Mouse (Mus musculus) midbrain, embryonic 11.5 days (tissue): ENCODE results near the gene Rwdd2b. TPM values are rescaled to one million over a fixed set of nuclear protein-coding genes. Genes with fewer than 3 reads are reported as not detected.

Experiments
- polyA plus RNA-seq: library from polyadenylated mRNA; unstranded; fragments of >200 nt; fragmentation: Nextera tagmentation; extraction: Ambion mirVana; gene quantifications from 2 replicates; pipeline ENCODE4 v1.2.1, GENCODE M21; 2014

Gene Rwdd2b
- polyA plus RNA-seq, 1 experiment from 2014 or later: 12.1 TPM

Other genes with a start within 250 kb of the Rwdd2b start
- 14.7 and 15.3 TPM in 2 replicates for gene N6amt1, start 86.4 kb downstream of the Rwdd2b start, polyA plus RNA-seq
- gene Ltn1, start 8.0 kb downstream of the Rwdd2b start, polyA plus RNA-seq: 29.6 and 29.7 TPM in 2 replicates
- 43.0 and 50.6 TPM in 2 replicates for gene Usp16, start 14.1 kb upstream of the Rwdd2b start, polyA plus RNA-seq
- 693 and 743 TPM in 2 replicates for gene Cct8, start 55.3 kb upstream of the Rwdd2b start, polyA plus RNA-seq
- not detected in 2 replicates for gene Map3k7cl, start 112.8 kb upstream of the Rwdd2b start, polyA plus RNA-seq